Mouse (Mus musculus): ENCODE measurements at regions not wholly inside any gene's neighbourhood (a gene's known extent, or its start where the extent isn't known, plus 50 kb on each side); places are given as distances from the start of the nearest gene placed in this dataset.

DNA sequence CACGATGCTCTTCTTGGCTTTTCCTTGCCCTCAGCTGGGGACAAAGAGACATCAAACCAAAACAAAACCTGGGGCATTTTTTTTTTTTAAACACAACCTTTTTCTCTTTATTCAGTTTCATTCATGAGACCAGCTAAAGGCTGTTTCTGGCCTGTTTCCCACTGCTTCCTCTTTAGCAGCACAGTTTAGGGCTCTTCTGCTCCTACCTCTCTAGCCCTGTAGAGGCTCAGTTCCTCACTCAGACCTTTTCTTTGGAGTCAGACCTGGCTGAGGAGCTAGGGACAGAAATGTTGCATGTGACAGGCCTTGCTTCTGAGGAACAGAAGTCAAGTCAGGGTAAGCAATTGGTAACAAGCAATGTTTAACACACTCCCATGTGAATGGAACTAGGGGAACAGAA lies 198.1 kb upstream of the Jun start:
- H3K4me3 ChIP-seq (replicated peaks), result no peak overlapping the region
- no peaks in the 10 kb centered on the region for H3K36me3 ChIP-seq
- no peak for ATAC-seq (ENCODE audit: insufficient read depth, low FRiP score, low read depth)
- H3K27me3 ChIP-seq (replicated peaks), result no peaks in the 10 kb centered on the region
- no peak overlapping the region for H3K4me2 ChIP-seq
- no peaks in the 10 kb centered on the region for H3K9me3 ChIP-seq
- H3K27ac ChIP-seq, result no peak overlapping the region
- WGBS, result 58% methylated on average over 1 of the region's 1 CpGs
- no peaks in the 10 kb centered on the region for H3K4me1 ChIP-seq
- H3K9ac ChIP-seq, result no peak overlapping the region

DNA sequence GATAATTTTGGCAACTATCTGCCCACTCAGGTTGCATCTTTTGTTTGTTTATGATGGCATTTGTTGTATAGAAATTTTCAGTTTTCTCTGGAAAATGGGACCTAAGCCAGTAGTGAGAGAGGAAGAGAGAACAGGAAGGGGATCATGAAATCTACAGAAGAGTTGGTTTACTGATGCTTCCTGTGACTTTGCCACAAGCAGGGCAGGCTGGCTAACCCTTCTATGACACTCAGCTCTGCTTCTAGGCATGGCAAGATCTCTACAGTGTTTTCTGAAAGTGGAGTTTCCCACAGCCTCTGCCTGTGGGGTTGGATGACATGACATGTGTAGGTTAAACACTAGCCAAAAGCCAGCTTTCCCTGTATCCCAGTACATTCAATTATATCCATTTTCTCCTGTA lies 217.7 kb upstream of the Jun start:
- H3K36me3 ChIP-seq, result no peaks in the 10 kb centered on the region
- H3K27me3 ChIP-seq (replicated peaks), result no peaks in the 10 kb centered on the region

DNA sequence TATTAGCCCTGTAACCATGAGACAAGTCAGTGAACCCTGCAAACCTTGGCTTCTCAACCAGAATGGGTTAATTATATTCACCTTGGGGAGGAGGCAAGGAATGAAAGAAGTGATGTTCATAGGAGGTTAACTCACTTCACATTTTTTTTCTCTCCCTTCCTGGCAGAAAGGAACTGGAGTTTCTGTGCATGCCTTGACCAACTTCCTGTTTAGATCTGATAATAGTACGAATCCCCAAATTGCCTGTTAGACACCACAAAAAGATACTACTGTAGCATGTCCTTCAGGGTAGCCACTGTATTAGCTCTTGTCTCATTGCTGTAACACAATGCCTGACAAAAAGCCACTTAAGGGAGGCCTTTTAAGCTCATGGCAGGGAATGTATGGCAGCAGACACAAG lies 218.4 kb upstream of the Jun start:
- Histone ChIP-seq H3K27me3 (replicated peaks) (no peaks in the 10 kb centered on the region), H3K4me1 (no peaks in the 10 kb centered on the region), H3K4me2 (no peak overlapping the region), H3K9me3 (no peaks in the 10 kb centered on the region), H3K36me3 (no peaks in the 10 kb centered on the region), H3K27ac (no peak overlapping the region), H3K4me3 (replicated peaks) (no peak overlapping the region), H3K9ac (no peak overlapping the region)
- no peak for ATAC-seq (ENCODE audit: insufficient read depth, low FRiP score, low read depth)
- WGBS, result 60% methylated on average over 1 of the region's 1 CpGs

More for the DNA sequence above, 217.7 kb upstream of the Jun start:
- H3K27ac ChIP-seq, result no peak overlapping the region
- H3K9me3 ChIP-seq, result no peaks in the 10 kb centered on the region
- no peak overlapping the region for H3K4me3 ChIP-seq (replicated peaks)
- H3K4me2 ChIP-seq, result no peak overlapping the region
- no peaks in the 10 kb centered on the region for H3K4me1 ChIP-seq
- H3K9ac ChIP-seq, result no peak overlapping the region
- ATAC-seq (ENCODE audit: insufficient read depth, low FRiP score, low read depth), result no peak

DNA sequence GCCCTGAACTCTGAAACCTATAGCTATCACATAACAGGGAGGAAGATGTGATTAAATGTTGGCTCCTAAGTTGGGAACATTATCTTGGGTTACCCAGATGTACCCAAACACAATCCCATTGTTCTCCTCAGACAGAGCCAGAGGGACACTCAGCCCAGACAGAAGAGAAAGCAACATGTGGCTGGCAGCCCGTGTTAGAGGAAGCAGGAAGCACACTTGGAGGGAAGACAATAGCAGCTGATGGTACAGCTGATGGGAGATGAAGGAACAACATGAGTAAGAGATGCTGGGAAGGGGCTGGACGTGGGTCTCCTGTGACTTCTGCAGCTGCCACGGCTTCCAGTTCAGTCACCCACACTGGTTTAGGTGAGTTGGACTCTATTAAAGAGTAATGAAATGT lies 224.2 kb upstream of the Jun start:
- Histone ChIP-seq H3K27me3 (replicated peaks) (no peaks in the 10 kb centered on the region), H3K4me2 (no peak overlapping the region), H3K27ac (no peak overlapping the region), H3K4me1 (peaks cover 18% of the 10 kb centered on the region), H3K4me3 (replicated peaks) (no peak overlapping the region), H3K9me3 (no peaks in the 10 kb centered on the region), H3K36me3 (no peaks in the 10 kb centered on the region), H3K9ac (no peak overlapping the region)
- no peak for ATAC-seq (ENCODE audit: insufficient read depth, low FRiP score, low read depth)
- WGBS, result 65% methylated on average over 3 of the region's 3 CpGs

DNA sequence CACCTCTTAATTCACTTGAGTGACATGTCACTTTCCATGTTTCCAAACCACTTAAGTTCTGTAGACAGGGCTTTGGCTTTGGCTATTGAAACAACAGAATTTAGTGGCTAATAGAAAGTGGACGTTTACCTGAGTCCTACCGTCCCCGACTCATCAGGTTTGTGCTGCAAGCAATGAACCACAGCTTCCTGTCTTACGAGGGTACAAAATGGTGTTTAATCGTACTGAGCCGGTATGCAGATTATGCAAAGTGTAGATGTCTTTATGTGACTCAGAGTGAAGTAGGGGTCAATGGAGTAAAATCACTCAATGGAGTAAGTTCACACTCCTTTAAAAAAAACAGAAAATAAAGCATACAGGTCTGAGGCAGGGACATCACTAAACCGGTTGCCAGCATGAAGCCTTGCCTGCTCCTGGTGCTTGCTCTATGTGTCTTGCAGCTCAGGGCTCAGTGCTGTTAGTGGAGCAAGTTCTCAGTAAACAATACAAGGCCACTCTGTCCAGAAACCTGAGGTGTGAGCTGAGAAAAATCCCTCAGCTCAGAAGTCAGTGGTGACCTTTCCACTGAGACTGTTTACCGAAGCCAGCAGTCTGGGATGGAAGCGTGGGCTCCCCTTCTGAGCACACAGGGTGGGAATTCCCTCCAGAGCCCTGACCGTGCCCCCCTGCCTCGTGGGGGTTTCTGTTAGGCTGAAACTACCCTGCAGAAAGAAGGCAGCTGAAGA lies 226.1 kb upstream of the Jun start:
- 27% methylated on average over 11 of the region's 11 CpGs for WGBS
- peak; percentile 37; the same call in 1 of the 2 replicates for ATAC-seq (ENCODE audit: insufficient read depth, low FRiP score, low read depth)
- Histone ChIP-seq H3K27ac (peak overlapping the region; percentile 92), H3K4me2 (peak overlapping the region; percentile 31), H3K4me1 (peaks cover 18% of the 10 kb centered on the region), H3K9me3 (no peaks in the 10 kb centered on the region), H3K9ac (no peak overlapping the region; the same call in 1 of the 2 replicates), H3K27me3 (replicated peaks) (no peaks in the 10 kb centered on the region), H3K36me3 (no peaks in the 10 kb centered on the region), H3K4me3 (replicated peaks) (no peak overlapping the region)

- Histone ChIP-seq H3K4me3 (replicated peaks) (no peak overlapping the region), H3K4me2 (peak overlapping the region; percentile 31), H3K36me3 (no peaks in the 10 kb centered on the region), H3K4me1 (peaks cover 18% of the 10 kb centered on the region), H3K27ac (peak overlapping the region; percentile 92), H3K9ac (no peak overlapping the region), H3K9me3 (no peaks in the 10 kb centered on the region), H3K27me3 (replicated peaks) (no peaks in the 10 kb centered on the region)
- WGBS, result 10% methylated on average over 13 of the region's 13 CpGs
- ATAC-seq (ENCODE audit: insufficient read depth, low FRiP score, low read depth), result peak; percentile 40; the same call in 1 of the 2 replicates
These were observed 226.7 kb upstream of the Jun start for GRCm38 (mm10) chr4:95278714-95279095.

- H3K9ac ChIP-seq, result no peak overlapping the region
- H3K27me3 ChIP-seq (replicated peaks), result no peaks in the 10 kb centered on the region
- no peak overlapping the region for H3K4me2 ChIP-seq
- peak overlapping the region; percentile 92 for H3K27ac ChIP-seq
- H3K4me3 ChIP-seq (replicated peaks), result no peak overlapping the region
- WGBS, result 43% methylated on average over 2 of the region's 2 CpGs
- peaks cover 18% of the 10 kb centered on the region for H3K4me1 ChIP-seq
- H3K9me3 ChIP-seq, result no peaks in the 10 kb centered on the region
- no peaks in the 10 kb centered on the region for H3K36me3 ChIP-seq
- ATAC-seq (ENCODE audit: insufficient read depth, low FRiP score, low read depth), result no peak
These were observed 227.2 kb upstream of the Jun start for GRCm38 (mm10) chr4:95279200-95279599.

DNA sequence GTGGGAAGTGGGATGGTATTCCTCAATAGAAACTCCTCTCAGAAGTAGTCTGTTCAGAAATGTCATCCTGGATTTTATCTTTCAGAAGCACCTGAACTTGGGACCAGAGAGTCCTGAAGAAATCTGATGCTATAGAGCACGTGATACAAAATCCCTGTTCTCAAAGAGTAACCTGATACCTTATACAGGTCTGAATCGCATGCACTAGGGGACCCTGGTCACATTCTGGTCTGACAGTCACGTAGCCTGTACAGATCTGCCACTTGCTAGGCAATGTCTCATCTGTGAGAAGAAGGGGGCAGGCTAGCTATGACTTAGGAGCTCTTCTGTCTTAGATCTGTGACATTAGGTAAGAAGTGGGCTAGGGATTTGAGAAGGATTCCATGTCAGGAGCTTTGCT lies 230.1 kb upstream of the Jun start:
- Histone ChIP-seq H3K36me3 (no peaks in the 10 kb centered on the region), H3K9ac (no peak overlapping the region), H3K27ac (no peak overlapping the region), H3K9me3 (no peaks in the 10 kb centered on the region), H3K4me2 (no peak overlapping the region), H3K4me1 (peaks cover 18% of the 10 kb centered on the region), H3K4me3 (replicated peaks) (no peak overlapping the region), H3K27me3 (replicated peaks) (no peaks in the 10 kb centered on the region)
- ATAC-seq (ENCODE audit: insufficient read depth, low FRiP score, low read depth), result peak; percentile 38; the same call in 1 of the 2 replicates
- 31% methylated on average over 3 of the region's 3 CpGs for WGBS

- no peak overlapping the region for H3K4me3 ChIP-seq (replicated peaks)
- no peak overlapping the region for H3K27ac ChIP-seq
- ATAC-seq (ENCODE audit: insufficient read depth, low FRiP score, low read depth), result peak; percentile 73
These were observed 231.8 kb upstream of the Jun start for GRCm38 (mm10) chr4:95283789-95284188.

DNA sequence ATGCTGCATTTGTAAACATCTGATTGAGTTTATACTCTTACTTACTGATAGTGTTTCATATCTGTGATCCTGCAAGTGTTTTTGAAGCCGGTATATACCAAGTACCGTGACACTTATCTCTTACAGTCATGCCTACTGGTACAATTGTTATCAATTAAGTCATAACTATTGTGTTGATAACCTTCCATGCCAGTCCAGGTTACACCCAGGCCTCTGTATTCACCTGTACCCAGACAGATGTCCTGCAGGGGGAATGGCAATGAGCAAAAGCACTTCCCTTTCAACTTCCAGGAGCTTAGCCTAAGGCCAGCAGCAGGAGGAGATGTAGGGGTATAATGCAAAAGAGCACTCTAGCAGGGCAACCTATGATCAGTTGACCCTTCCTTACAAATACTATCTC lies 232.2 kb upstream of the Jun start:
- Histone ChIP-seq H3K4me3 (replicated peaks) (no peak overlapping the region), H3K4me2 (no peak overlapping the region), H3K4me1 (0 out of 2 replicates have a peak, but pooled peaks cover 5% of the 10 kb centered on the region), H3K9me3 (no peaks in the 10 kb centered on the region), H3K9ac (no peak overlapping the region), H3K36me3 (no peaks in the 10 kb centered on the region), H3K27me3 (replicated peaks) (no peaks in the 10 kb centered on the region), H3K27ac (no peak overlapping the region)
- WGBS, result 54% methylated on average over 2 of the region's 2 CpGs
- ATAC-seq (ENCODE audit: insufficient read depth, low FRiP score, low read depth), result peak; percentile 12

More at GRCm38 (mm10) chr4:95283789-95284188, 231.8 kb upstream of the Jun start:
- Histone ChIP-seq H3K27me3 (replicated peaks) (no peaks in the 10 kb centered on the region), H3K4me1 (peaks cover 9% of the 10 kb centered on the region; the same call in 1 of the 2 replicates), H3K9me3 (no peaks in the 10 kb centered on the region), H3K36me3 (no peaks in the 10 kb centered on the region), H3K9ac (no peak overlapping the region), H3K4me2 (no peak overlapping the region)
- 64% methylated on average over 2 of the region's 2 CpGs for WGBS

DNA sequence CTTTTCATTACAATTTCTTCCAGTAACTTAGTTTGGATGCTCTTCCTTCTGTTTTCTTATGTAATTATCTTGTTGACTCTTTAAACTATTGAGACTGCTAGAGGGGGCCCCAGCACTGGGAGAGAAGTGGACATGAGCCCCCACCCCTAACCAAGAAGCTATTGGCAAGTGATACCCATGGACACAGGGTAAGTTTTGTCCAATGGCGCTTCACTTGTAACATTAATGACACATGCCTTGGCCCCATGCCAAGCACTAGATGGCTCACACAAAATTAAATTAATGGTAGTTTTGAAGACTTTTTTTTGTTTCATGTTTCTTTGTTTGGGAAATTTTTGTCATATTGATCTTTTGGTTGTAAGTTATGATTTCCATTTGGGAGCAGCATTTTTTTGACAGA lies 232.7 kb upstream of the Jun start:
- no peaks in the 10 kb centered on the region for H3K4me1 ChIP-seq
- no peak overlapping the region for H3K4me3 ChIP-seq (replicated peaks)
- no peaks in the 10 kb centered on the region for H3K36me3 ChIP-seq
- H3K27ac ChIP-seq, result no peak overlapping the region
- no peak for ATAC-seq (ENCODE audit: insufficient read depth, low FRiP score, low read depth)
- no peaks in the 10 kb centered on the region for H3K9me3 ChIP-seq
- no peak overlapping the region for H3K9ac ChIP-seq
- H3K4me2 ChIP-seq, result no peak overlapping the region
- H3K27me3 ChIP-seq (replicated peaks), result no peaks in the 10 kb centered on the region
- 72% methylated on average over 1 of the region's 1 CpGs for WGBS

DNA sequence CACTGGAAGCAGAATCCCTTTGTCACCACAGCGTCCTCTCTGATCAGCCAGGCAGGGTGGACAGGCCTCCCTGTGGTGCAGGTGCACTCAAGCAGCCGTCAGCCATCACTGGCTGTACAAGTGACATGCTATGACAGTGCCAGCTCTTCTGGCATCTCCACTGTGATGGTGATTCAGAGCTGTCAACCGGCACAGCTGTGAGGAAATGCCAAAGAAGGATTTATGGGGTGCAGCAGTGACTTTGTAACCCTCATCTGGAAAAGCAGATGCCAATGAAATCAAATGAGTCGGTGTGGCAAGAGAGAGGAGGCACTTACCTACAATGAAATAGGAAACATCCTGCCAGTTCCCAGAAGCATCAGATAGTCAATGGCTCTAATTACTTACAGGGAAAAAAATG lies 238.3 kb upstream of the Jun start:
- no peaks in the 10 kb centered on the region for H3K4me1 ChIP-seq
- no peak overlapping the region for H3K4me3 ChIP-seq (replicated peaks)
- 59% methylated on average over 4 of the region's 4 CpGs for WGBS
- H3K4me2 ChIP-seq, result no peak overlapping the region
- H3K27ac ChIP-seq, result no peak overlapping the region
- no peaks in the 10 kb centered on the region for H3K27me3 ChIP-seq (replicated peaks)
- ATAC-seq (ENCODE audit: insufficient read depth, low FRiP score, low read depth), result no peak
- H3K9me3 ChIP-seq, result no peaks in the 10 kb centered on the region
- no peak overlapping the region for H3K9ac ChIP-seq
- no peaks in the 10 kb centered on the region for H3K36me3 ChIP-seq

DNA sequence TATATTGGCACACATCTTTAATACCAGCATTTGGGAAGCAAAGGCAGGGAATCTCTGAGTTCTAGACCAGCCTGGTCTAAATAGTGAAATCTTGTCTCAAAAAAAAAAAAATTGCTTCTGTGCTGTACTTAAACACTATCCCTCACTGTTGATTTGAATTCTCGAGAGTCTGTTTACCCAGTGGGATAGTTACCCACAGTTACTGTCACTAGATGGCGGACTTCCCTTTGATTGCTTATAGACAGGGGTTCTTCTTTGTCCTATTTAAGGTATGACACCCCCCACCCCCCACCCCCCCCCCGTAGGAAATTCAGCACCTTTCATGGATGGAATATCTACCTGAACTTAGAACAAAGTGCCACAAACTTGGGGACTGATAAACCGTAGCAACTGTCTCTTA lies 242.1 kb upstream of the Jun start:
- no peak overlapping the region for H3K4me3 ChIP-seq (replicated peaks)
- H3K27ac ChIP-seq, result no peak overlapping the region
- no peaks in the 10 kb centered on the region for H3K36me3 ChIP-seq
- 43% methylated on average over 4 of the region's 4 CpGs for WGBS
- no peak overlapping the region for H3K9ac ChIP-seq
- H3K4me1 ChIP-seq, result no peaks in the 10 kb centered on the region
- no peaks in the 10 kb centered on the region for H3K27me3 ChIP-seq (replicated peaks)
- H3K4me2 ChIP-seq, result no peak overlapping the region
- H3K9me3 ChIP-seq, result no peaks in the 10 kb centered on the region
- no peak for ATAC-seq (ENCODE audit: insufficient read depth, low FRiP score, low read depth)

Data from stomach, embryonic 15.5 days (tissue).